Mouse (Mus musculus) urinary bladder, postnatal 25 days (tissue): ENCODE measurements at regions not wholly inside any gene's neighbourhood (a gene's known extent, or its start where the extent isn't known, plus 50 kb on each side); places are given as distances from the start of the nearest gene placed in this dataset.

Experiments
- DNase-seq: peaks from one replicate; pipeline ENCODE4 v3.0.0; 2022; ENCODE audit warnings: low spot score

- DNase-seq, result no peak
Measured at GRCm38 (mm10) chr3:21964438-21964837, 112.0 kb upstream of the Tbl1xr1 start.

- no peak for DNase-seq
Measured at GRCm38 (mm10) chr3:21965556-21965955, 110.9 kb upstream of the Tbl1xr1 start.

- no peak for DNase-seq
Measured at GRCm38 (mm10) chr3:21971731-21972130, 104.7 kb upstream of the Tbl1xr1 start.

GRCm38 (mm10) chr3:21973153-21973552, 103.3 kb upstream of the Tbl1xr1 start:
- DNase-seq, result no peak

GRCm38 (mm10) chr3:21973681-21974080, 102.8 kb upstream of the Tbl1xr1 start:
- no peak for DNase-seq

GRCm38 (mm10) chr3:21974766-21975165, 101.7 kb upstream of the Tbl1xr1 start:
- no peak for DNase-seq

GRCm38 (mm10) chr3:21977775-21978174, 98.7 kb upstream of the Tbl1xr1 start:
- no peak for DNase-seq

GRCm38 (mm10) chr3:21982991-21983390, 93.5 kb upstream of the Tbl1xr1 start:
- no peak for DNase-seq

GRCm38 (mm10) chr3:21983993-21984725, 92.3 kb upstream of the Tbl1xr1 start:
- no peak for DNase-seq

GRCm38 (mm10) chr3:21984807-21985206, 91.6 kb upstream of the Tbl1xr1 start:
- no peak for DNase-seq

- no peak for DNase-seq
Measured at GRCm38 (mm10) chr3:21986164-21986892, 90.1 kb upstream of the Tbl1xr1 start.

GRCm38 (mm10) chr3:21986893-21987250, 89.6 kb upstream of the Tbl1xr1 start:
- no peak for DNase-seq

GRCm38 (mm10) chr3:21987455-21988009, 88.9 kb upstream of the Tbl1xr1 start:
- no peak for DNase-seq

- no peak for DNase-seq
Measured at GRCm38 (mm10) chr3:21988010-21988531, 88.4 kb upstream of the Tbl1xr1 start.

GRCm38 (mm10) chr3:21990526-21990925, 85.9 kb upstream of the Tbl1xr1 start:
- DNase-seq, result no peak

GRCm38 (mm10) chr3:21991681-21992152, 84.7 kb upstream of the Tbl1xr1 start:
- DNase-seq, result no peak

GRCm38 (mm10) chr3:21992203-21992602, 84.2 kb upstream of the Tbl1xr1 start:
- DNase-seq, result no peak

- no peak for DNase-seq
Measured at GRCm38 (mm10) chr3:21993961-21994360, 82.5 kb upstream of the Tbl1xr1 start.

- DNase-seq, result no peak
Measured at GRCm38 (mm10) chr3:21995566-21996391, 80.7 kb upstream of the Tbl1xr1 start.

- DNase-seq, result no peak
Measured at GRCm38 (mm10) chr3:21997387-21997786, 79.1 kb upstream of the Tbl1xr1 start.

GRCm38 (mm10) chr3:22005456-22005855, 71.0 kb upstream of the Tbl1xr1 start:
- no peak for DNase-seq

GRCm38 (mm10) chr3:22006113-22006512, 70.3 kb upstream of the Tbl1xr1 start:
- no peak for DNase-seq
